7 mouse cellular contexts compared by ENCODE assay signal in the genomic region with DNA sequence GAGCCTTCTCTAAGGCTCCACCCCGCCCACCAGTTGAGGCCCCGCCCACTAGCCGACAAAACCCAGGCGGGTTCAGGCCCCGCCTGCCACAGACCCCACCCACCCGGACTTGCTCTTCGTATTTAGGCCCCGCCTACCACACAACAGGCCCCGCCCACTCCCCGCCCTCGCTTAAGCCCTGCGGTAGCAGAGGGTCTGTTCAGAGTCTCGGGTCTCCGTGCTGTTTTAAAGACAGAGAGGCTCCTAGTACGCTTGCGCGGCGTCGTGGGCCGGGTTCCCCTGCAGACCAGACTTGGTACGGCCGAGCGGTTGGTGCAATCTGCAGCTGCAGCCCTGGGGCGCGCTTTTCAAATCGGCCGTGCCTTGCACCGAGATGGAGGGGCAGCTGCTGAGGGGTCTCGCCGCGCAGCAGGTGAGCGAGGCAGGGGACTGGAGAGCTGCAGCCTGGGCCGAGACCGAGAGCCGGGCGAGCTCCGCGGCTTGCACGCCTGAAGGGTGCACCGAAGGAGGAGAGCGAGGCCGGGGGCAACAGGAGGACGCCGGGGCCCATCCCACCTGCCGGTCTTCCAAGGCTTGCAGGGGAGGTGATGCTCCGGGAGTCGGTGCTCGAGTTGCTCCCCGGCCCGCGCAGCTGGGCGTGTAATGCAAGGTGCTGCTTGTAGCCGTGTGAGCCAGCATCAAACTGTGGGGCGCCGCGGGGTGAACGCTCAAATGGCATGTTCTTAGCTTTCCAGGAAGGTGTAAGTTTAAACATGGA. TPM values are rescaled to one million over a fixed set of nuclear protein-coding genes. Genes with fewer than 3 reads are reported as not detected.
DNase-seq lines count a peak whose midpoint lies in the region; ATAC-seq and TF ChIP-seq lines count a peak whose summit lies in the region.

Gene Rtkn2 (plus strand): TSS at position 170 of the 757 bp plus-strand sequence.

- H3K27ac ChIP-seq in embryonic facial prominence, embryonic 10.5 days (replicated peaks) = peak within 1 kb of the TSS; percentile 92
- H3K27ac ChIP-seq in intestine, postnatal 0 days (ENCODE audit: low read depth, low read length) = no peak within 1 kb of the TSS
- H3K27ac ChIP-seq in limb, embryonic 10.5 days = peak within 1 kb of the TSS; percentile 90
- peak within 1 kb of the TSS; percentile 20 for H3K27ac ChIP-seq in midbrain, embryonic 12.5 days (replicated peaks)

- H3K4me2 ChIP-seq in intestine, postnatal 0 days (replicated peaks; ENCODE audit: low read depth) = peak within 1 kb of the TSS; percentile 98
- peak within 1 kb of the TSS; percentile 91 for H3K4me2 ChIP-seq in midbrain, embryonic 12.5 days (replicated peaks)

- H3K36me3 ChIP-seq in embryonic facial prominence, embryonic 10.5 days (replicated peaks) = no peaks in the 10 kb centered on the region; the same call in 1 of the 2 replicates
- H3K36me3 ChIP-seq in intestine, postnatal 0 days (ENCODE audit: control insufficient read depth, insufficient read depth) = no peaks in the 10 kb centered on the region
- H3K36me3 ChIP-seq in limb, embryonic 10.5 days = peaks cover 3% of the 10 kb centered on the region; the same call in 1 of the 2 replicates
- H3K36me3 ChIP-seq in midbrain, embryonic 12.5 days = no peaks in the 10 kb centered on the region

- TF ChIP-seq CTCF in intestine, postnatal 0 days (IDR thresholded peaks at IDR 0.05; ENCODE audit: low read depth) = peak; percentile 35

- no peaks in the 10 kb centered on the region for H3K9me3 ChIP-seq in embryonic facial prominence, embryonic 10.5 days
- no peaks in the 10 kb centered on the region for H3K9me3 ChIP-seq in intestine, postnatal 0 days (ENCODE audit: control insufficient read depth)
- H3K9me3 ChIP-seq in limb, embryonic 10.5 days (replicated peaks) = no peaks in the 10 kb centered on the region
- no peaks in the 10 kb centered on the region for H3K9me3 ChIP-seq in midbrain, embryonic 12.5 days

- peak within 1 kb of the TSS; percentile 52 for H3K9ac ChIP-seq in intestine, postnatal 0 days (ENCODE audit: low read depth, low read length)
- H3K9ac ChIP-seq in midbrain, embryonic 12.5 days (replicated peaks) = peak within 1 kb of the TSS; percentile 75

- WGBS in embryonic facial prominence, embryonic 10.5 days = under 1% methylated on average over 57 of the region's 57 CpGs
- under 1% methylated on average over 57 of the region's 57 CpGs for WGBS in intestine, postnatal 0 days
- WGBS in limb, embryonic 10.5 days = under 1% methylated on average over 57 of the region's 57 CpGs
- under 1% methylated on average over 57 of the region's 57 CpGs for WGBS in midbrain, embryonic 12.5 days

- peak; percentile 90 for DNase-seq in adrenal gland, postnatal 25 days
- DNase-seq in embryonic facial prominence, embryonic 10.5 days (ENCODE audit: low spot score) = peak; percentile 99
- DNase-seq in limb, embryonic 10.5 days (ENCODE audit: low spot score) = peak; percentile 97
- DNase-seq in skeletal muscle tissue, adult 2 months (ENCODE audit: low read depth, low spot score) = peak; percentile 83

- ATAC-seq in granulocyte monocyte progenitor cell, adult 5-6 weeks (replicated peaks; ENCODE audit: poor library complexity, severe bottlenecking) = peak; percentile 94
- ATAC-seq in intestine, postnatal 0 days = peak; percentile 93
- ATAC-seq in midbrain, embryonic 12.5 days (ENCODE audit: low FRiP score, low read depth) = peak; percentile 97

- peak within 1 kb of the TSS; percentile 87 for H3K4me3 ChIP-seq in embryonic facial prominence, embryonic 10.5 days
- H3K4me3 ChIP-seq in intestine, postnatal 0 days (ENCODE audit: low read depth, low read length) = peak within 1 kb of the TSS; percentile 61
- H3K4me3 ChIP-seq in limb, embryonic 10.5 days = peak within 1 kb of the TSS; percentile 71
- peak within 1 kb of the TSS; percentile 72 for H3K4me3 ChIP-seq in midbrain, embryonic 12.5 days

- H3K27me3 ChIP-seq in embryonic facial prominence, embryonic 10.5 days (replicated peaks; ENCODE audit: low read depth, poor library complexity, severe bottlenecking) = no peaks in the 10 kb centered on the region
- no peaks in the 10 kb centered on the region for H3K27me3 ChIP-seq in intestine, postnatal 0 days (replicated peaks; ENCODE audit: control insufficient read depth, insufficient read depth, low read length)
- no peaks in the 10 kb centered on the region for H3K27me3 ChIP-seq in limb, embryonic 10.5 days (ENCODE audit: low read depth, poor library complexity, severe bottlenecking)
- no peaks in the 10 kb centered on the region; the same call in 1 of the 2 replicates for H3K27me3 ChIP-seq in midbrain, embryonic 12.5 days

- no peaks in the 10 kb centered on the region for H3K4me1 ChIP-seq in embryonic facial prominence, embryonic 10.5 days
- H3K4me1 ChIP-seq in intestine, postnatal 0 days (replicated peaks; ENCODE audit: control insufficient read depth, insufficient read depth, low read length) = no peaks in the 10 kb centered on the region
- H3K4me1 ChIP-seq in limb, embryonic 10.5 days = peaks cover 12% of the 10 kb centered on the region; the same call in 1 of the 2 replicates
- H3K4me1 ChIP-seq in midbrain, embryonic 12.5 days = 0 out of 2 replicates have a peak, but pooled peaks cover 5% of the 10 kb centered on the region

RNA-seq across cellular contexts. Expression of gene Rtkn2, which starts in this region (rescaled TPM):
- total RNA-seq in adrenal gland, postnatal 25 days (2021) = 0.61 and 1.1 TPM in 2 replicates
- 11.7 and 12.8 TPM in 2 replicates for polyA plus RNA-seq in embryonic facial prominence, embryonic 10.5 days (2016; fragmentation: Nextera tagmentation; extraction: Ambion mirVana)
- total RNA-seq in granulocyte monocyte progenitor cell, adult 5-6 weeks (2014; fragmentation: Nextera tagmentation) = 1.9 and 6.6 TPM in 2 replicates
- total RNA-seq in granulocyte monocyte progenitor cell, adult 5-6 weeks (2017) = 9.6 and 9.8 TPM in 2 replicates
- 1.2 TPM in 2 replicates for polyA plus RNA-seq in intestine, postnatal 0 days (2015; fragmentation: Nextera tagmentation; extraction: Ambion mirVana)
- 9.3 and 11.8 TPM in 2 replicates for polyA plus RNA-seq in limb, embryonic 10.5 days (2016; fragmentation: Nextera tagmentation; extraction: Ambion mirVana)
- polyA plus RNA-seq in midbrain, embryonic 12.5 days (2016; fragmentation: Nextera tagmentation; extraction: Ambion mirVana) = 16.6 and 20.5 TPM in 2 replicates
